15 mouse cellular contexts compared by ENCODE assay signal in the genomic region with DNA sequence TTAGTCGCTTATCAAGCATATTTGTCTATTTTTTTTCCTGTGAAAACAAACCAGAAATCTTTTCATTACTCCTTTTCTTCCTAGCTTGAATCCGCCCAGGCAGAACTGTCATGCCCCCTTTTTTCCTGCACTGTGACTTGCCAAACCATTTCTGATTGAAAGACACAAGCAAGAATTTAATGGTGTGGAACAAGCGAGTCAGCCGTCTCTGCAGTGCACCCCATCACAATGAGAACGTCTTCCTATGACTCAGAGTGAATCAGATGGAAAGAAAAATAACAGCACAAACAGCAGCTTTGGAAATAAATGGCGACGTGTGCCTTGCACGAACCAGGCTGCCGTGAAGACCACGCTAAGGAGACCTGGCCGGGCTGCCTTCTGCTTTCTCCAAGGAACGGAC. TPM values are rescaled to one million over a fixed set of nuclear protein-coding genes. Genes with fewer than 3 reads are reported as not detected.
DNase-seq lines count a peak whose midpoint lies in the region; ATAC-seq and TF ChIP-seq lines count a peak whose summit lies in the region.
"Had no signal": no experiment of that assay in that cellular context is flagged by ENCODE, and none has a peak within 500 bp of the region (broad histone marks: within the 10 kb centered on the region; RNA-seq: fewer than 3 reads in every experiment).

No protein-coding gene starts in this region.

- no peaks in the 10 kb centered on the region for H3K9me3 ChIP-seq in kidney, embryonic 16.5 days (ENCODE audit: low read length)
- no peaks in the 10 kb centered on the region for H3K9me3 ChIP-seq in CH12.LX (replicated peaks; ENCODE audit: low read length)
- H3K9me3 ChIP-seq in neural tube, embryonic 14.5 days (ENCODE audit: control insufficient read depth, low read length): no peaks in the 10 kb centered on the region
- H3K9me3 ChIP-seq: embryonic facial prominence, embryonic 12.5 days; forebrain, embryonic 10.5 days; heart, embryonic 15.5 days; intestine, embryonic 15.5 days had no signal

- no peaks in the 10 kb centered on the region for H3K36me3 ChIP-seq in kidney, embryonic 16.5 days (ENCODE audit: insufficient read depth, low read length)
- H3K36me3 ChIP-seq in CH12.LX (replicated peaks in 1 of 2; ENCODE audit: control insufficient read depth in 1 of 2, insufficient read depth in 1 of 2, low read length in 1 of 2): no peaks in the 10 kb centered on the region
- no peaks in the 10 kb centered on the region for H3K36me3 ChIP-seq in neural tube, embryonic 14.5 days (ENCODE audit: control insufficient read depth, insufficient read depth, low read length)
- H3K36me3 ChIP-seq: embryonic facial prominence, embryonic 12.5 days; forebrain, embryonic 10.5 days; heart, embryonic 15.5 days; intestine, embryonic 15.5 days had no signal

- 46% methylated on average over 12 of the region's 12 CpGs for WGBS in kidney, embryonic 16.5 days
- 46% methylated on average over 12 of the region's 12 CpGs for WGBS in neural tube, embryonic 14.5 days

- no peak overlapping the region for H3K9ac ChIP-seq in kidney, embryonic 16.5 days (replicated peaks; ENCODE audit: low read length)
- no peak overlapping the region for H3K9ac ChIP-seq in CH12.LX (ENCODE audit: insufficient read depth, low read depth)
- no peak overlapping the region for H3K9ac ChIP-seq in neural tube, embryonic 14.5 days (replicated peaks; ENCODE audit: low read depth, low read length)
- H3K9ac ChIP-seq: embryonic facial prominence, embryonic 12.5 days; heart, embryonic 15.5 days; intestine, embryonic 15.5 days had no signal

- TF ChIP-seq RAD21 in CH12.LX (IDR thresholded peaks at IDR 0.05; ENCODE audit: low read depth, low read length): no peak

- no peaks in the 10 kb centered on the region for H3K27me3 ChIP-seq in kidney, embryonic 16.5 days (ENCODE audit: insufficient read depth, low read length)
- H3K27me3 ChIP-seq in CH12.LX (replicated peaks): no peaks in the 10 kb centered on the region
- H3K27me3 ChIP-seq in neural tube, embryonic 14.5 days (ENCODE audit: control insufficient read depth, insufficient read depth, low read length): no peaks in the 10 kb centered on the region
- H3K27me3 ChIP-seq: embryonic facial prominence, embryonic 12.5 days; heart, embryonic 15.5 days; intestine, embryonic 15.5 days had no signal

- no peaks in the 10 kb centered on the region for H3K79me2 ChIP-seq in CH12.LX (replicated peaks; ENCODE audit: control insufficient read depth, extremely low read depth, insufficient read depth, poor library complexity, severe bottlenecking)

- H3K4me2 ChIP-seq in kidney, embryonic 16.5 days (replicated peaks; ENCODE audit: low read depth, low read length): peak overlapping the region; percentile 35
- H3K4me2 ChIP-seq in CH12.LX (ENCODE audit: insufficient read depth, low read depth, poor library complexity, severe bottlenecking): no peak overlapping the region
- peak overlapping the region; percentile 4; the same call in 1 of the 2 replicates for H3K4me2 ChIP-seq in neural tube, embryonic 14.5 days (ENCODE audit: low read depth, low read length)
- H3K4me2 ChIP-seq: embryonic facial prominence, embryonic 12.5 days; heart, embryonic 15.5 days; intestine, embryonic 15.5 days; liver, embryonic 11.5 days had no signal

- no peak overlapping the region for H3K27ac ChIP-seq in kidney, embryonic 16.5 days (ENCODE audit: low read length)
- no peak overlapping the region for H3K27ac ChIP-seq in CH12.LX (ENCODE audit: insufficient read depth, low read depth)
- peak overlapping the region; percentile 55 for H3K27ac ChIP-seq in neural tube, embryonic 14.5 days (ENCODE audit: low read depth, low read length)
- H3K27ac ChIP-seq: embryonic facial prominence, embryonic 12.5 days; forebrain, embryonic 10.5 days; heart, embryonic 15.5 days; intestine, embryonic 15.5 days had no signal

- dilution Hi-C loops in CH12.LX (cut with MboI; ENCODE audit: extremely low pct_ligation_motif_present, extremely low pct_unique_long_range_greater_than_20kb, low sequenced_read_pairs): no loop called here

- H3K4me1 ChIP-seq in kidney, embryonic 16.5 days (ENCODE audit: insufficient read depth, low read length): no peaks in the 10 kb centered on the region
- peaks cover 4 to 8% of the 10 kb centered on the region in 2 experiments; a peak in 2 of 4 replicates for H3K4me1 ChIP-seq in CH12.LX (ENCODE audit: control insufficient read depth in 1 of 2, insufficient read depth in 2 of 2)
- H3K4me1 ChIP-seq in neural tube, embryonic 14.5 days (ENCODE audit: control insufficient read depth, insufficient read depth, low read length): no peaks in the 10 kb centered on the region
- H3K4me1 ChIP-seq: embryonic facial prominence, embryonic 12.5 days; heart, embryonic 15.5 days; intestine, embryonic 15.5 days had no signal

- no peak for TF ChIP-seq CTCF in CH12.LX (conservative IDR thresholded peaks at IDR 0.05 in 1 of 2, IDR thresholded peaks at IDR 0.05 in 1 of 2; ENCODE audit: low read depth in 2 of 2, low read length in 2 of 2)

- ATAC-seq in kidney, embryonic 16.5 days (ENCODE audit: low FRiP score, low TSS enrichment): 0 out of 2 replicates have a peak, but pooled peaks have one; percentile 23
- peak; percentile 70 for ATAC-seq in neural tube, embryonic 14.5 days (ENCODE audit: low read depth)
- no peak for ATAC-seq in CD4-positive, CD25-positive, alpha-beta regulatory T cell, adult 4 months
- ATAC-seq: intestine, embryonic 15.5 days had no signal

- no peak for DNase-seq in kidney, postnatal 4 days
- DNase-seq in CH12.LX (ENCODE audit: extremely low read depth): peak; percentile 12
- peak; percentile 66 for DNase-seq in brain, adult 2 months (ENCODE audit: low read depth, low spot score)
- no peak for DNase-seq in embryo, embryonic 10.5 days (ENCODE audit: low spot score)
- DNase-seq: cerebellum, postnatal 14 days; gastrocnemius, postnatal 10 days; lung, postnatal 14 days had no signal

- no peak overlapping the region for H3K4me3 ChIP-seq in kidney, embryonic 16.5 days (ENCODE audit: low read length)
- no peak overlapping the region for H3K4me3 ChIP-seq in CH12.LX (replicated peaks in 1 of 3; ENCODE audit: low read depth in 2 of 3, low read length in 2 of 3, poor library complexity in 1 of 3)
- no peak overlapping the region for H3K4me3 ChIP-seq in neural tube, embryonic 14.5 days (ENCODE audit: low read depth, low read length)
- H3K4me3 ChIP-seq: embryonic facial prominence, embryonic 12.5 days; forebrain, embryonic 10.5 days; heart, embryonic 15.5 days; intestine, embryonic 15.5 days had no signal

- no peak for TF ChIP-seq POLR2A in CH12.LX (IDR thresholded peaks at IDR 0.05; ENCODE audit: low read depth, low read length)

- TF ChIP-seq EP300 in CH12.LX (IDR thresholded peaks at IDR 0.05; ENCODE audit: low read length): no peak

- in situ Hi-C loops in CH12.LX (cut with MboI; ENCODE audit: low pct_ligation_motif_present, low pct_unique_long_range_greater_than_20kb, low sequenced_read_pairs): no loop called here

TF ChIP-seq in CH12.LX, 34 proteins besides CTCF, POLR2A, EP300 and RAD21:
- no peak for TF ChIP-seq ZC3H11A (IDR thresholded peaks at IDR 0.05; ENCODE audit: low read depth, low read length)
- TF ChIP-seq MXI1 (IDR thresholded peaks at IDR 0.05; ENCODE audit: low read depth, low read length): no peak
- TF ChIP-seq SMC3 (IDR thresholded peaks at IDR 0.05; ENCODE audit: low read depth, low read length): no peak
- TF ChIP-seq HCFC1 (IDR thresholded peaks at IDR 0.05; ENCODE audit: low read depth, low read length): no peak
- no peak for TF ChIP-seq MAFK (IDR thresholded peaks at IDR 0.05; ENCODE audit: insufficient replicate concordance, low read length)

RNA-seq across cellular contexts. Expression of a gene that starts 36.8 kb away (rescaled TPM):
- polyA plus RNA-seq in kidney, embryonic 16.5 days (2015; fragmentation: Nextera tagmentation; extraction: Ambion mirVana): 14.5 and 14.8 TPM in 2 replicates
- 17.2 and 18.0 TPM in 2 replicates for total RNA-seq in CH12.LX (2012; rRNA removed)
- 21.6 and 23.8 TPM in 2 replicates for total RNA-seq in CH12.LX (2014; rRNA removed)
- polyA plus RNA-seq in CH12.LX (2012; ENCODE audit: insufficient read length, low read depth): 31.0 and 37.5 TPM in 2 replicates
- polyA plus RNA-seq in neural tube, embryonic 14.5 days (2014; fragmentation: Nextera tagmentation; extraction: Ambion mirVana): 25.8 and 28.0 TPM in 2 replicates
- polyA plus RNA-seq in CD4-positive, CD25-positive, alpha-beta regulatory T cell, adult 4 months (2017; shearing (Covaris generic)): 10 to 100 TPM; 11.3 to 12.0 TPM

Comparison
In these comparisons a context has a peak if more than half of its experiments do, and no peak if none do; other contexts are left out.
1. DNase-seq: peak in CH12.LX (single experiment) and brain, adult 2 months (single experiment); none in kidney, postnatal 4 days (0 of 2) and embryo, embryonic 10.5 days (single experiment).